Mouse (Mus musculus): Measurements from ENCODE around the gene Sell. TPM values are rescaled to one million over a fixed set of nuclear protein-coding genes. Genes with fewer than 3 reads are reported as not detected.

The Sell gene
- polyA plus RNA-seq, 1 experiment from 2014 or later = 10.8 TPM

GRCm38 (mm10) chr1:164123836-164124235 lies 62.1 kb downstream of the Sell start:
- no peak for TF ChIP-seq CTCF (IDR thresholded peaks at IDR 0.05; ENCODE audit: low read depth)
- no peak for TF ChIP-seq EP300 (IDR thresholded peaks at IDR 0.05; ENCODE audit: low read depth)

GRCm38 (mm10) chr1:164130013-164130412 lies 68.2 kb downstream of the Sell start:
- H3K4me2 ChIP-seq (ENCODE audit: low read depth, low read length) = no peak overlapping the region
- H3K9me3 ChIP-seq (ENCODE audit: low read length) = no peaks in the 10 kb centered on the region
- no peaks in the 10 kb centered on the region for H3K27me3 ChIP-seq (ENCODE audit: insufficient read depth, low read length)
- peaks cover 6% of the 10 kb centered on the region; the same call in 1 of the 2 replicates for H3K4me1 ChIP-seq (ENCODE audit: insufficient read depth)
- 71% methylated on average over 3 of the region's 3 CpGs for WGBS (ENCODE audit: insufficient replicate concordance)
- H3K4me3 ChIP-seq (ENCODE audit: low read depth, low read length) = no peak overlapping the region
- H3K9ac ChIP-seq (replicated peaks) = no peak overlapping the region
- no peak overlapping the region for H3K27ac ChIP-seq (ENCODE audit: low read depth)
- no peak for DNase-seq
- no peak for ATAC-seq
- TF ChIP-seq EP300 (IDR thresholded peaks at IDR 0.05; ENCODE audit: low read depth) (no peak), CTCF (IDR thresholded peaks at IDR 0.05; ENCODE audit: low read depth) (no peak)
- no peaks in the 10 kb centered on the region for H3K36me3 ChIP-seq (replicated peaks; ENCODE audit: insufficient read depth, low read length)

More at GRCm38 (mm10) chr1:164123836-164124235, 62.1 kb downstream of the Sell start:
- Histone ChIP-seq H3K4me3 (ENCODE audit: low read depth, low read length) (no peak overlapping the region), H3K4me1 (ENCODE audit: insufficient read depth) (no peaks in the 10 kb centered on the region), H3K9ac (replicated peaks) (no peak overlapping the region), H3K27me3 (ENCODE audit: insufficient read depth, low read length) (no peaks in the 10 kb centered on the region), H3K4me2 (ENCODE audit: low read depth, low read length) (no peak overlapping the region), H3K9me3 (ENCODE audit: low read length) (no peaks in the 10 kb centered on the region), H3K36me3 (replicated peaks; ENCODE audit: insufficient read depth, low read length) (no peaks in the 10 kb centered on the region), H3K27ac (ENCODE audit: low read depth) (no peak overlapping the region)
- ATAC-seq = no peak
- WGBS (ENCODE audit: insufficient replicate concordance) = 69% methylated on average over 3 of the region's 3 CpGs
- no peak for DNase-seq

- TF ChIP-seq EP300 (IDR thresholded peaks at IDR 0.05; ENCODE audit: low read depth) = no peak
- no peak for TF ChIP-seq CTCF (IDR thresholded peaks at IDR 0.05; ENCODE audit: low read depth)
- H3K4me3 ChIP-seq (ENCODE audit: low read depth, low read length) = no peak overlapping the region
- ATAC-seq (no peak), DNase-seq (no peak)
- 74% methylated on average over 1 of the region's 1 CpGs for WGBS (ENCODE audit: insufficient replicate concordance)
- no peak overlapping the region for H3K9ac ChIP-seq (replicated peaks)
- H3K4me1 ChIP-seq (ENCODE audit: insufficient read depth) = peaks cover 15% of the 10 kb centered on the region; the same call in 1 of the 2 replicates
- no peak overlapping the region for H3K4me2 ChIP-seq (ENCODE audit: low read depth, low read length)
- H3K27me3 ChIP-seq (ENCODE audit: insufficient read depth, low read length) = no peaks in the 10 kb centered on the region
- no peak overlapping the region for H3K27ac ChIP-seq (ENCODE audit: low read depth)
- no peaks in the 10 kb centered on the region for H3K36me3 ChIP-seq (replicated peaks; ENCODE audit: insufficient read depth, low read length)
- H3K9me3 ChIP-seq (ENCODE audit: low read length) = no peaks in the 10 kb centered on the region
These were observed 70.8 kb downstream of the Sell start for GRCm38 (mm10) chr1:164132609-164133008.

Other genes with a start within 250 kb of the Sell start
- gene Scyl3, start 132.9 kb upstream of the Sell start, polyA plus RNA-seq (2015; fragmentation: Nextera tagmentation; extraction: Ambion mirVana) = 9.6 and 10.0 TPM in 2 replicates
- gene BC055324, start 67.2 kb upstream of the Sell start, polyA plus RNA-seq (2015; fragmentation: Nextera tagmentation; extraction: Ambion mirVana) = 3.1 and 3.4 TPM in 2 replicates
- gene Mettl18, start 67.1 kb upstream of the Sell start, polyA plus RNA-seq (2015; fragmentation: Nextera tagmentation; extraction: Ambion mirVana) = 4.0 and 4.1 TPM in 2 replicates
- 0.06 and 0.11 TPM in 2 replicates for gene Sele, start 13.7 kb upstream of the Sell start, polyA plus RNA-seq (2015; fragmentation: Nextera tagmentation; extraction: Ambion mirVana)
- 1.7 and 2.1 TPM in 2 replicates for gene Selp, start 53.3 kb downstream of the Sell start, polyA plus RNA-seq (2015; fragmentation: Nextera tagmentation; extraction: Ambion mirVana)
- 24.5 and 28.2 TPM in 2 replicates for gene F5, start 89.9 kb downstream of the Sell start, polyA plus RNA-seq (2015; fragmentation: Nextera tagmentation; extraction: Ambion mirVana)
- 31.1 and 31.4 TPM in 2 replicates for gene Slc19a2, start 187.1 kb downstream of the Sell start, polyA plus RNA-seq (2015; fragmentation: Nextera tagmentation; extraction: Ambion mirVana)
- 2.6 and 2.7 TPM in 2 replicates for gene Ccdc181, start 213.6 kb downstream of the Sell start, polyA plus RNA-seq (2015; fragmentation: Nextera tagmentation; extraction: Ambion mirVana)
- 7.2 and 7.6 TPM in 2 replicates for gene Nme7, start 242.1 kb downstream of the Sell start, polyA plus RNA-seq (2015; fragmentation: Nextera tagmentation; extraction: Ambion mirVana)
- gene Blzf1, start 245.5 kb downstream of the Sell start, polyA plus RNA-seq (2015; fragmentation: Nextera tagmentation; extraction: Ambion mirVana) = 9.6 and 9.7 TPM in 2 replicates

All from liver, postnatal 0 days (tissue).